Mouse (Mus musculus) thymus, postnatal 25 days (tissue): ENCODE measurements at regions not wholly inside any gene's neighbourhood (a gene's known extent, or its start where the extent isn't known, plus 50 kb on each side); places are given as distances from the start of the nearest gene placed in this dataset.

ENCODE experiments used
- DNase-seq: peaks from one replicate; pipeline ENCODE4 v3.0.0; 2022

GRCm38 (mm10) chr2:168337611-168338010 lies 56.1 kb upstream of the Kcng1 start:
- DNase-seq: no peak

GRCm38 (mm10) chr2:168335739-168336385 lies 54.3 kb upstream of the Kcng1 start:
- DNase-seq: no peak

- DNase-seq: no peak
Measured at GRCm38 (mm10) chr2:168334241-168334588, 52.7 kb upstream of the Kcng1 start.

- no peak for DNase-seq
Measured at GRCm38 (mm10) chr2:168333552-168334240, 52.2 kb upstream of the Kcng1 start.

GRCm38 (mm10) chr2:168332972-168333371 lies 51.4 kb upstream of the Kcng1 start:
- DNase-seq: no peak
